Comparison of ENCODE assay signal across 16 mouse cellular contexts in genomic region chr5:57940457-57940856, GRCm38 (mm10).
"Had no signal": no experiment of that assay in that cellular context is flagged by ENCODE, and none has a peak within 500 bp of the region (broad histone marks: within the 10 kb centered on the region; RNA-seq: fewer than 3 reads in every experiment).

No protein-coding gene starts in this region.

- H3K4me1 ChIP-seq: midbrain, embryonic 10.5 days; neural tube, embryonic 12.5 days had no signal

- H3K9ac ChIP-seq: limb, embryonic 13.5 days; liver, embryonic 14.5 days; neural tube, embryonic 12.5 days had no signal

- H3K27ac ChIP-seq: limb, embryonic 13.5 days; liver, embryonic 14.5 days; midbrain, embryonic 10.5 days; neural tube, embryonic 12.5 days had no signal

- H3K27me3 ChIP-seq: limb, embryonic 13.5 days; neural tube, embryonic 12.5 days had no signal

- H3K4me3 ChIP-seq: limb, embryonic 13.5 days; midbrain, embryonic 10.5 days; neural tube, embryonic 12.5 days had no signal

- H3K36me3 ChIP-seq: limb, embryonic 13.5 days; midbrain, embryonic 10.5 days; neural tube, embryonic 12.5 days had no signal

- H3K4me2 ChIP-seq: limb, embryonic 13.5 days; neural tube, embryonic 12.5 days had no signal

- H3K9me3 ChIP-seq: limb, embryonic 13.5 days; midbrain, embryonic 10.5 days; neural tube, embryonic 12.5 days had no signal

- DNase-seq: kidney, adult 8-10 months; kidney, postnatal 36 days; layer of hippocampus, adult 9-11 months; left cerebral cortex, postnatal 4 days; lung, adult 18-20 months; lung, postnatal 14 days; midbrain, embryonic 14.5 days; retina, postnatal 1 day; right cerebral cortex, postnatal 4 days; spleen, adult 18-20 months; thymus, adult 18-20 months; thymus, postnatal 25 days had no signal
